Mouse (Mus musculus): ENCODE data around the gene Pde2a. TPM values are rescaled to one million over a fixed set of nuclear protein-coding genes. Genes with fewer than 3 reads are reported as not detected.
"Not testable (repeated sequence)": the region's sequence is repeated elsewhere in the genome, so short reads cannot be mapped to it uniquely, and the experiment has no call there.

The Pde2a gene
- total RNA-seq, 2 experiments from 2014 or later, result 60.7 to 61.2 TPM

DNA sequence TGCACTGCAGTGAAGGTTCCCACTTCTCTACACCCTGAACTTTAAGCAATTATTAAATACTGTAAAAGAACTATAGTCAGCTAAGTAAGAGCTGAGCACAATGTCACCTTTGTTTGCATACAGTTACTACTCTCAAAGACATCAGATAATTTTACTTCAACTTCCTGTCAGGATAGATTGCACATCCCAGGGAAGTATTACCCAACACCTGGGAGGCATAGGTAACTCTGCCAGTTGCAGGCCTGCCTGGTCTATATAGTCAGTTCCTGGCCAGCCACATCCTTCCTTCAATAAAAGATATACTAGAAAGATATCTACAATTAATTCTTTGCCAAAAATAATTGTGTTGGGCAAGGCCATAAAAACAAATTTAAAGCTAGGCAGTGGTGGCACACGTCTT is 135.9 kb downstream of the Pde2a start:
- DNase-seq (ENCODE audit: low spot score in 2 of 2), result no peak

DNA sequence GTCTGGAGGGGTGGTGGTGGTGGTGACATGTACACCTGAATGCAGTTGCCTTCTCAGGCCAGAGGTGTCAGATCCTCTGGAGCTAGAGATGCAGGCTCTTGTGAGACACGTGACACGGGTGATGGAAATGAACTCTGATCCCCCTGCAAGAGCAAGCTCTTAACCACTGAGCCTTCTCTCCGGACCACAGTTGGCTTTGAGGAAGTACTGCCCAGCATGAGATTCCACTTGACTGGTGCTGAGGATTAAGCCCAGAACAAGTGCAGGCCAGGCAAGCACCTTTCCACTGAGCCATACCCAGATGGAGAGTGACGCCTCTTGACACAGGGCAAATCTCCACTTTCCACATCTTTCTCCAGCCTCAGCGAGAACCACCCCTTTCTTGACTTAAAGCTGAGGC is 137.9 kb downstream of the Pde2a start:
- not testable (repeated sequence) for DNase-seq (ENCODE audit: low spot score in 2 of 2)

Small RNA genes lying within 50 kb of the gene (microRNA-seq; reads per million reads assigned to microRNA genes)
- 6,943 reads per million, percentile 91 among the genes with 10 or more reads in this experiment for gene Mir139

Other genes starting within 250 kb of the Pde2a start
- gene Atg16l2, start 119.4 kb upstream of the Pde2a start, total RNA-seq (2021), result 10 to 100 TPM in 1 of 2 experiments, 1 to 10 TPM in 1; 6.3 to 11.4 TPM
- 1 to 10 TPM; 5.9 to 9.0 TPM for gene Stard10, start 104.6 kb upstream of the Pde2a start, total RNA-seq (2021)
- gene Arap1, start 73.6 kb upstream of the Pde2a start, total RNA-seq (2021), result 10 to 100 TPM; 49.2 to 57.4 TPM
- not detected for gene Gm45837, start 10.8 kb upstream of the Pde2a start, total RNA-seq (2021)
- not detected for gene Art2b, start 163.9 kb downstream of the Pde2a start, total RNA-seq (2021)
- gene Clpb, start 241.9 kb downstream of the Pde2a start, total RNA-seq (2021), result 10 to 100 TPM; 33.7 to 33.9 TPM

All from gastrocnemius, postnatal 4 days (tissue).